Mouse (Mus musculus): ENCODE measurements around the gene Card10. TPM values are rescaled to one million over a fixed set of nuclear protein-coding genes. Genes with fewer than 3 reads are reported as not detected.

Gene Card10
- polyA plus RNA-seq, 1 experiment from 2014 or later = 4.7 TPM

DNA sequence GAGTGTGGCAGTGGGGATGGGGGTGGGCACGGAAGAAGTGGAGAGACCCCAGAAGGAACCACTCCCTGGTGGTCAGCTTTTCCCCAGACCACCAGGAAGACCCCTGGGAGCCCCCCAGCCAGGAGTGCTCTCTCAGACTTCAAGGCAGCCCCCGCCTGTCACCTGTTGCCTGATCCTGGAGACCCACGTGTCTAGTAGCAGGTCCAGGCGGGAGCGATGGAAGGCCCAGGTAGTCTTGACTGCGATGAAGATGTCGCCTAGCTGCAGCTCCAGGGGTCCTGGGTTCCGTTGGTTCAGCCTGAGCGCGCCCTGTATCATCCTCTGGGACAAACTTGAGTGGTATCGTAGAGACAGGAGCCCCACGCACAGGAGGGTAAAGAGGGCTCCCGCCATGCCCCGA, 30.0 kb downstream of the Card10 start:
- Histone ChIP-seq H3K36me3 (peaks cover 16% of the 10 kb centered on the region), H3K9me3 (replicated peaks) (no peaks in the 10 kb centered on the region), H3K4me3 (peak overlapping the region; percentile 29), H3K27me3 (ENCODE audit: low read depth, poor library complexity, severe bottlenecking) (peaks cover 22% of the 10 kb centered on the region), H3K27ac (peak overlapping the region; percentile 54), H3K4me1 (peaks cover 42% of the 10 kb centered on the region)
- DNase-seq (ENCODE audit: low spot score) = no peak
- 43% methylated on average over 14 of the region's 14 CpGs for WGBS

DNA sequence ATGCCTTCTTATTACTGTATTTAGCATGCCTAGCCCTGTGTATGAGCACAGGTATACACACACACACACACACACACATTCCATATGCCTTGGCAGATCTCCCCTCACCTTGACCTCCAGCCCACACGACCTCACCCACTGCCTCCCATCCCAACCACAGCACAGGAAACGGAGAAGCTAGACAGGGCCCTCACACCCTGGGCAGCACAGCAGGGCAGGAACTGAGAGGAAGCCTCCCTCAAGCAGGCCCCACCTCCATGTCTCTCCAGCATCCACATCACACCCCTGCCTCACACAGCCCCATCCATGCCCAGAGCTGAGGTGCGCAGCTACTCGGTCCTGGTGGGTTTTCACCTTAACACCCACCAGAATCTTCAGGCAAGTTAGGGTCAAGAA, 30.5 kb downstream of the Card10 start:
- H3K9me3 ChIP-seq (replicated peaks) = no peaks in the 10 kb centered on the region
- WGBS = 62% methylated on average over 4 of the region's 4 CpGs
- peak overlapping the region; percentile 29; the same call in 1 of the 2 replicates for H3K4me3 ChIP-seq
- peaks cover 42% of the 10 kb centered on the region for H3K4me1 ChIP-seq
- peaks cover 22% of the 10 kb centered on the region for H3K27me3 ChIP-seq (ENCODE audit: low read depth, poor library complexity, severe bottlenecking)
- no peak for DNase-seq (ENCODE audit: low spot score)
- H3K27ac ChIP-seq = peak overlapping the region; percentile 54
- H3K36me3 ChIP-seq = peaks cover 16% of the 10 kb centered on the region

DNA sequence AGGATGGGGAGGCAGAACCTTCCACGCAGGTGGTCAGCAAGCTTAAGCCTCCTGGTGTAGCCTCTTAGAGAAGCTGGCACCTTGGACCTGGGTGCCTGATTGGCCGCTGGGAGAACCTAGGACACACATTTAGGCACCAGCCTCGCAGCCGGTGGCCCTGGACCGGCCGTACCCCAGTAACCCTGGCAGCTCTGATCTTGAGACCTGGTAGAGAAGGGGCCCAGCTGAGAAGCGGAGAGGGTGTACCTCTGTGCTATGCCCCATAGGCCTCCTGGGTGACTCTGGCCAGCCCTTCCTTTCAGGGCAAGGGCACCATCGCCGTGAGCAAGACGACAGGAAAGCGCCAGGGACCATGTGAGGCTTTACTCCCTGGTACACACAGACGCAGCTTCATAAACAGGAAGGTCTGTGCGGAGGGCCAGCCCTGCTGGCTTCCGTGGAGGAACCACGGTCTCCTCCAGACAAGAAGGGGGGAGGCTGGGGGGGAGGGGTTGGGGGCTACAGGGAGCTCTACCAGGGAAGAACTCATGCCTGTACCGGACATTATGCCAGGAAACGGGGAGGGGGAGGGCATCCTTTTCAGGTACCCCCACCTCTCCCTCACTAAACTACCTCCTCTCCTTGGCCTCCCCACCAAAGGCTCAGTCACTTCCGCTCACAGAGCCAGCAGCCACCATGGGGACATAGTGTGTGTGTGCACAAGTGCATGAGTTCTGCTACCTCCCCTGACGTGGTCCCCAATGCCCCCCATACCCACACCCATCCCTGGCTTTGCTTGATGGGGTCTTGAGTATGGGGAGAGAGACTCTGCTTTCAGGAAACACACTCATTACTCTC, 31.1 kb downstream of the Card10 start:
- 74% methylated on average over 19 of the region's 19 CpGs for WGBS
- no peaks in the 10 kb centered on the region for H3K9me3 ChIP-seq (replicated peaks)
- peaks cover 16% of the 10 kb centered on the region for H3K36me3 ChIP-seq
- DNase-seq (ENCODE audit: low spot score) = no peak
- H3K4me3 ChIP-seq = 0 out of 2 replicates have a peak overlapping the region, but pooled peaks have one; percentile 29
- H3K27me3 ChIP-seq (ENCODE audit: low read depth, poor library complexity, severe bottlenecking) = peaks cover 22% of the 10 kb centered on the region
- peak overlapping the region; percentile 54 for H3K27ac ChIP-seq
- peaks cover 42% of the 10 kb centered on the region for H3K4me1 ChIP-seq

DNA sequence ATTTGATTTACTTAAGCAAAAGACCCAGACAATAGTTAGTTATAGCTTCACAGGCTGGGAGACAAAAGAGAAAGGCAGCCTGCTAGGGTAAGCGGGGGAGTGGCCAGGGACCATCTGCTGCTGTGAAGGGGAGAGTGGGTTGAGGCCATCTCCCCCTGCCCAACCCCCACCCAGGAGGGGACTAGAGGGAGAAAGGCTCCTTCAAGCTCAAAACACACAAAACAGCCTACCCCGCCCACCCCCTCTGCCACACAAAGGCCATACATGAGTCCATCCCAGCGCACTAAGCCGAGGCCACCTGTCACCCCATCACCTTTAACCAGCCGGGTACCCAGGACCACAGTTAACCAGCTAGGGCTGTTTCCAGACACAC, 31.9 kb downstream of the Card10 start:
- peaks cover 22% of the 10 kb centered on the region for H3K27me3 ChIP-seq (ENCODE audit: low read depth, poor library complexity, severe bottlenecking)
- H3K36me3 ChIP-seq = peaks cover 9% of the 10 kb centered on the region
- H3K4me3 ChIP-seq = no peak overlapping the region
- peaks cover 42% of the 10 kb centered on the region for H3K4me1 ChIP-seq
- no peak for DNase-seq (ENCODE audit: low spot score)
- no peaks in the 10 kb centered on the region for H3K9me3 ChIP-seq (replicated peaks)
- 49% methylated on average over 5 of the region's 5 CpGs for WGBS
- no peak overlapping the region for H3K27ac ChIP-seq

DNA sequence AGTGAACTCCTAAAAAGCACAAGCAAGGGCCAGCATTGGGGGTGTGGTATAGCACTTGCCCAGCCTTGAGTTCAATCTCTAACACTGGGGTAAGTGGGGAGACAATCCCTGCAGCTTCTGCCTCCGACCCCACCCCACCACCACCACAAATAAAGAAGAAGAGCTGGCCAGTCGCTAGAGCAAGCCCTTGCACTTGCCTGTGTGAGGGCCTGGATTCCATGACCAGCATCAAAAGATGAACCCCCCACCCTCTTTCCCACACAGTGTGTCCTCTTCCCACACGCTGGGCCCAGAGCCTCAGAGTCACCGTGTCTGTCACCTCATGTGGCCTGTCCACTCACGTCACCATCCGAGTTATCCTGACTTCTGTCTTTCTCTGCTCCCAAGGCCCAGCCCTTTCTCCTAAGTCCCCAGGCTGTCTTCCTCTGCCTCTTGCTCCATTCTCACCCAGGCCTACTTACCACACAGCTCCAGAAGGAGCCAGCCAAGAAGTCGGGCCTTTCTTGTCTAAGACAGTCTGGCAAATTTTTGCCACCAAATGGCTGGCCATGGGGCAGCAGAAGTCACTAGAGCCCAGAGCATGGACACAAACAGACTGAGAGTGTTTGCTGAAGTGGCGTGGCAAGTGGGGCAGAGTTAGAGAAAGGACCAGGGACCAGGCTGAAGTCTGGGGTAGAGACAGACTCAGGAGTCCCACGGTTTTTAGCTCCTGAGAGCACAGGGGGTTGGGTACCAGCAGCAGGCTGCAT, 32.4 kb downstream of the Card10 start:
- Histone ChIP-seq H3K9me3 (replicated peaks) (no peaks in the 10 kb centered on the region), H3K4me1 (peaks cover 42% of the 10 kb centered on the region), H3K4me3 (no peak overlapping the region), H3K36me3 (peaks cover 5% of the 10 kb centered on the region; the same call in 1 of the 2 replicates), H3K27me3 (ENCODE audit: low read depth, poor library complexity, severe bottlenecking) (peaks cover 22% of the 10 kb centered on the region), H3K27ac (no peak overlapping the region)
- DNase-seq (ENCODE audit: low spot score) = no peak
- WGBS = 62% methylated on average over 9 of the region's 9 CpGs

DNA sequence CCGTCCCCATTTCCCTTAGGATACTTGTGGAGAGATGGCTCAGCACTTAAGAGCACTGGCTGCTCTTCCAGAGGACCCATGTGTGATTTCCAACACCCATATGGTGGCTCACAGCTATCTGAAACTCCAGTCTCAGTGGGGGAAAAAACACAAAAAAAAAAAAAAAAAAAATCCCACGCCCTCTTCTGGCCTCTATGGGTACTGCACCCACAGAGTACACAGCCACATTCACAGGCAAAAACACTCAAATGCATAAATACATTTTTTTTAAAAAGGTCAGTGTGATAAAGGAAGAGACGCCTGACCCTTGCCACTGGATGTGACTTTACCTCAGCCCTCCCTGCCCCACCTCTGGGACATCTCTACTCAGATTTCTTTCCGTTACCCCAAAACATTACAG, 33.8 kb downstream of the Card10 start:
- H3K4me3 ChIP-seq = no peak overlapping the region
- WGBS = 86% methylated on average over 4 of the region's 4 CpGs

DNA sequence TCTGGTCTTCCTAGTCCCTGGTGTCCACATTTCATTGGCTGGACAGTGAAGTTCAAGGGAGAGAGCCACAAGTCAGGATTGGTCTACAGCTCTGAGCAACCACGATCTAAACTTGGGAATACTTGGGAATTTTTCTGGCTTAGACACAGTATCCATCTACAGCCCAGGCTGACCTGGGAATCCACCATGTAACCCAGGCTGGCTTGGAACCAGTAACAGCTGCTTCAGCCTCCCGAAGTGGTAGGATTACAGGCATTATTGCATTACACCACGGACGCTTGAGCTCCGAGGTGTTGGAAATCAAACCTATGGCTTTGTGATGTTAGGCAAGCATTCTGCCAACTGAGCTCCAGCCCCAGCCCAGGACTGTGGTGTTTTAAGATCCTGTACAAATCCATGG, 39.1 kb downstream of the Card10 start:
- Histone ChIP-seq H3K4me3 (no peak overlapping the region), H3K27me3 (ENCODE audit: low read depth, poor library complexity, severe bottlenecking) (no peaks in the 10 kb centered on the region; the same call in 1 of the 2 replicates), H3K9me3 (replicated peaks) (no peaks in the 10 kb centered on the region), H3K36me3 (no peaks in the 10 kb centered on the region), H3K27ac (no peak overlapping the region), H3K4me1 (peaks cover 8% of the 10 kb centered on the region)
- 88% methylated on average over 5 of the region's 5 CpGs for WGBS
- DNase-seq (ENCODE audit: low spot score) = no peak

More for the DNA sequence above, 33.8 kb downstream of the Card10 start:
- 0 out of 2 replicates have a peak, but pooled peaks cover 3% of the 10 kb centered on the region for H3K36me3 ChIP-seq
- H3K4me1 ChIP-seq = peaks cover 33% of the 10 kb centered on the region
- no peak overlapping the region for H3K27ac ChIP-seq
- DNase-seq (ENCODE audit: low spot score) = no peak
- H3K9me3 ChIP-seq (replicated peaks) = no peaks in the 10 kb centered on the region
- peaks cover 22% of the 10 kb centered on the region for H3K27me3 ChIP-seq (ENCODE audit: low read depth, poor library complexity, severe bottlenecking)

DNA sequence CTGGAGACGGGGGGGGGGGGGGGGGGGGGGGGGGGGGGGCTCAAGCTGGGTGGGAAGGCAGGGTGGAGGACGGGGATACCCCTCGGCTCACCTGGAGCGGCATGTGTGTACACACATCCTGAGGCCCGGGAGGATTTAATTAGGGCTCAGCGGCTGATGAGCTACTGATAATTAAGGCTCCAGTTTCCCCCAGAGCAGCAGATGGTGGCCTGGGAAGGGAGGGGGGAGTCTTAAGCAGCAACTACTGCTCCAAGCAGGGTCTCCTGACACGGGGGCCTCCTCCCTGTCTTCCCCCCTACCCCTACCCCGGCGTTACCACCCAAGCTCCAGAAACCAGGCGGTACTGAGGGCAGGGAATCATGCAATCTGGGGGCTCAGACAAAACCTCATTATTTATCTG, 39.6 kb downstream of the Card10 start:
- Histone ChIP-seq H3K36me3 (no peaks in the 10 kb centered on the region), H3K27me3 (ENCODE audit: low read depth, poor library complexity, severe bottlenecking) (no peaks in the 10 kb centered on the region; the same call in 1 of the 2 replicates), H3K4me3 (no peak overlapping the region), H3K9me3 (replicated peaks) (no peaks in the 10 kb centered on the region), H3K4me1 (peaks cover 8% of the 10 kb centered on the region), H3K27ac (no peak overlapping the region)
- DNase-seq (ENCODE audit: low spot score) = no peak
- 33% methylated on average over 9 of the region's 10 CpGs for WGBS

DNA sequence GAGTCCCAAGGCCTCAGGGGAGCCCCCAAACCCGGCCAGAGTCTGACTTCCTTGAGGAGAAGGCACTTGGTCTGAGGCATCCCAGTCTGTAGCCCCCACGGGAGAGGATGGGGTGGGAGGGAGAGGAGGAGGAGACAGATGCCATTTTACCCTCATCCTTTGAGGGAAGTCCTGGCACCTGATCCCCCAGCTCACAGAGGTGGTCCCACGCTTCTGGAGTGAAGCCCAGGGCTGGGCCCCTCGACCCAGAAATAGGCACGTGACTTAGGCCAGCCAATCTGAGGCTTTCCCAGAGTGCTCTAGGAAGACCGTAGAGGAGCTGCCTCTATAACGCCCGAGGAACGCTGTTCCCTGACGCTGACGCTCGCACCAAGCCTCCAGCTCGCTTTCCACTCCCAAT, 41.7 kb downstream of the Card10 start:
- peaks cover 8% of the 10 kb centered on the region for H3K4me1 ChIP-seq
- H3K36me3 ChIP-seq = no peaks in the 10 kb centered on the region
- no peaks in the 10 kb centered on the region; the same call in 1 of the 2 replicates for H3K27me3 ChIP-seq (ENCODE audit: low read depth, poor library complexity, severe bottlenecking)
- H3K4me3 ChIP-seq = no peak overlapping the region
- H3K9me3 ChIP-seq (replicated peaks) = no peaks in the 10 kb centered on the region
- DNase-seq (ENCODE audit: low spot score) = no peak
- WGBS = 86% methylated on average over 13 of the region's 13 CpGs
- no peak overlapping the region for H3K27ac ChIP-seq

DNA sequence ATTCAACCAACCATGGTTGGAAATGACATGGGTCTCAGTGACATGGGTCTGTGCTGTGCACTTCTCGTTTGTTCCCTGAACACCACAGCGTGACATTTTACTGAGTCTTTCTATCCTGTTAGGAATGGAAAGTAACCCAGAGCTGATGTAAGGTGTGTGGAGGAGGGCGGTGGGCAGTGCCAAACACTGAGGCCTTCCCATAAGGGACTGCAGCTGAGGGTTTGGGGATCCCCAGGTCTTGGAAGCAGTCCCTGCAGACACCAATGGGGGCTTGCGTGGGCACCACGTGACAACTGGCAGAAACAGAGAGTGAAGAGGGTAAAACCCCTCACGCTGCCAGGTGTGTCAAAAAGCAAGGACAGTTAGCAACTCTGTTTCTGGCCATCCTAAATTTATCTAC, 44.7 kb downstream of the Card10 start:
- Histone ChIP-seq H3K27me3 (ENCODE audit: low read depth, poor library complexity, severe bottlenecking) (no peaks in the 10 kb centered on the region; the same call in 1 of the 2 replicates), H3K4me3 (no peak overlapping the region), H3K4me1 (0 out of 2 replicates have a peak, but pooled peaks cover 2% of the 10 kb centered on the region), H3K36me3 (no peaks in the 10 kb centered on the region), H3K9me3 (replicated peaks) (no peaks in the 10 kb centered on the region), H3K27ac (no peak overlapping the region)
- 93% methylated on average over 6 of the region's 6 CpGs for WGBS
- DNase-seq (ENCODE audit: low spot score) = no peak

DNA sequence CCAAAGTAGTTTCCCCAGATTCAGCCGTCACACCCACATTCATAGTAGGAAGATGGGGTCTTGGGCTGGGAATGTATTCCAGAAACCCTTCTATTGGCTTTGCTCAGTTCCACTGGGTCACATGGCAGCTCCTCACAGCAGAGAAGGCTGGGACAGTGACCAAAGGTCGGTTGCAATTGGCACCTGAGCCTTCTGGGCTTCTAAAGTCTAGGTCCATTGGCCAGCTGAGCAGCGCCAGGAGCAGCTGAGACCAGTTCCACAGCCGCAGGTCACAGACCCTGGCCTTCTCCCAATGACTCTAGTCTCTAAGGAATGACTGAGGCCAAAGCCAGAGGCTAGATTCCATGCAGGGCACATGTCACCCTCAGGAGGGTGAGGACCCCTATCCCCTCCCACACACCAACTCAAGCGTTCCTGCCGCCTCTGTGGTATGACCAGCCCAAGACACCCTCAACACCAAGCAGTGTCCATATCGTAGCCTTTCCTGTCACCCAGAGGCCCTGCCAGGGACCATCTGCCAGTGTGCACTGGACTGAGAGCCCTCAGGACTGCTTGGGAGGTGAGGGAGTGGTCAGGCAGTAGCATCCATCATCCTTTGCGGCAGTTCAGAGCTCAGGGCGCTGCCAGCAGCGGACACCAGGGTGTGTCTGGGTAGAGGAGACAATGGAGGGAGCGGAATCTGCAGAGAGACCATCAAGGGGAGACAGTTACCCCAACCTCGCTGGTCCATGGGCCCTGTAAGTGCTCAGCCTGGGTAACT, 46.7 kb downstream of the Card10 start:
- no peak overlapping the region for H3K27ac ChIP-seq
- H3K4me1 ChIP-seq = no peaks in the 10 kb centered on the region
- no peak overlapping the region for H3K4me3 ChIP-seq
- WGBS = 78% methylated on average over 12 of the region's 12 CpGs
- no peaks in the 10 kb centered on the region for H3K36me3 ChIP-seq
- no peaks in the 10 kb centered on the region for H3K9me3 ChIP-seq (replicated peaks)
- H3K27me3 ChIP-seq (ENCODE audit: low read depth, poor library complexity, severe bottlenecking) = no peaks in the 10 kb centered on the region; the same call in 1 of the 2 replicates
- DNase-seq (ENCODE audit: low spot score) = no peak

DNA sequence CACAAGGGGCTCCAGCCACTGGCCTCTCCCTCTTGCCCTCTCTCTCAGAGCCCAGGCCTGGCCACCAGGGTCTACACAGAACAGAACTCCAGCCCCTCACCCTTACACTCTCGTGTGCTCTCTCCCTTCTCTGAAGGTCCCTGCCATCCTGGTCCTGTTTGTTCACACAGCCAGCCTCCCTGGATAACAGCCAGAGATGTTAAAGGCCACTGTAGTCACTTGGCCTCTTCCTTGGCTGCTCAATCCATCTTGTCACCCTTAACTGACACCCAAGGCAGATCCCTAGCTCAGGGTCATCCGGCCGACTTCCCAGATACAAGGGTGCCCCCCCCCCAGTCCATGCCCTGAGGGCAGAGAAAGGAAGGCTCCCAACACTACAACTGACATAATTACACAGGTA, 47.6 kb downstream of the Card10 start:
- 70% methylated on average over 3 of the region's 3 CpGs for WGBS
- H3K4me3 ChIP-seq = no peak overlapping the region
- H3K27me3 ChIP-seq (ENCODE audit: low read depth, poor library complexity, severe bottlenecking) = no peaks in the 10 kb centered on the region
- H3K4me1 ChIP-seq = no peaks in the 10 kb centered on the region
- DNase-seq (ENCODE audit: low spot score) = no peak
- no peaks in the 10 kb centered on the region for H3K36me3 ChIP-seq
- H3K9me3 ChIP-seq (replicated peaks) = no peaks in the 10 kb centered on the region
- H3K27ac ChIP-seq = no peak overlapping the region

All from limb, embryonic 10.5 days (tissue).